Mouse (Mus musculus): ENCODE results near the gene Sec14l2. TPM values are rescaled to one million over a fixed set of nuclear protein-coding genes. Genes with fewer than 3 reads are reported as not detected.

The Sec14l2 gene
- total RNA-seq, 2 experiments from 2014 or later = 0.91 to 1.1 TPM

DNA sequence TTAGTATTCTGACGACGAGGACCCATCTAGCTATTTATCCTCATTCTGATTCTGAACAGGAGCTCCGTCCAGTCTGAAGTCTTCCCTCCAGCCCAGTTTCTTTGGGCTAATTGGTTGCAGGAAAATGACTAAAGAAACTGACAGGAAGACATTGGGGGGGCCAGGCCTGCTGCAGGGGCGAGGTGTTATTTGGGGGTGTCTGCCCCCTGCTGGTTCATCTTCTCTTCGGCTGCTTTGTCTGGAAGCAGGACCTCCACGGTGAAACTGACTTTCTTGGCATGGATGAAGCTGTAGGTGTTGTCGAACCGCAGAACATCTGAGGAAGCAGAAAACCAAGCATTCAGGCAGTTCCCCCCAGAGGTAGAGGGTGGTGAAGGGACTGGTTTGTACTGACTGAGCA is 25.1 kb downstream of the Sec14l2 start:
- DNase-seq = no peak

DNA sequence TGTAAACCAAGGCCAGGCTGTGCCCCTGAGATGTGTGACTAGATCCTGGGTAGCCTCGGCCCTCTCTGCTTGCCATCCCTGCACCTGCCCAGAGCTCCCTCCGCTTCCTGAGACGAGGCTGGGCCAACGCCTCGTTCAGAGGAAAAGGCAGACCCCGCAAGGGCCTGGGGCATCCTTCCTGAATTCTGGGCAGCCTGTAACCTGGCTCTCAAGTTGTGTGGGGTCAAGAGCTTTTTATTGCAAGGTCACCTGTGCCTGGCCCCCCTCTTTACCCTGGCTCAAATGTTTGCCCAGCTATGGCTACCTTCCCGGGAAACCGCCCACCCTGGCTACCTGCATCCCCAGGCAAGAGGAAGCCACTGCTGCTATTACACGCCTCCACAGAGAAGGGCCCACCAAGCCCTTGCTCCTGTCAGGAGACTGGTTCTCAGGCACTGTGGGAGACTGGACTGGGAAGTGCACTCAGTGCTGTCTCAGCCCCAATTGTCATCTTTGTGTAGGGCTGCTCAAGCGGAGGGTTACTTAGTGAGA is 26.1 kb downstream of the Sec14l2 start:
- DNase-seq = no peak

GRCm38 (mm10) chr11:4096054-4096984 is 26.9 kb downstream of the Sec14l2 start:
- DNase-seq = peak; percentile 98

- DNase-seq = peak; percentile 71
Observed at GRCm38 (mm10) chr11:4095171-4096053, 27.8 kb downstream of the Sec14l2 start, which contains the start of gene Mtfp1. Gene Mtfp1 (minus strand): TSS chr11:4095445.

- peak; percentile 77 for DNase-seq
Observed at GRCm38 (mm10) chr11:4094378-4095170, 28.6 kb downstream of the Sec14l2 start.

- DNase-seq = no peak
Observed at GRCm38 (mm10) chr11:4093459-4094377, 29.5 kb downstream of the Sec14l2 start.

DNA sequence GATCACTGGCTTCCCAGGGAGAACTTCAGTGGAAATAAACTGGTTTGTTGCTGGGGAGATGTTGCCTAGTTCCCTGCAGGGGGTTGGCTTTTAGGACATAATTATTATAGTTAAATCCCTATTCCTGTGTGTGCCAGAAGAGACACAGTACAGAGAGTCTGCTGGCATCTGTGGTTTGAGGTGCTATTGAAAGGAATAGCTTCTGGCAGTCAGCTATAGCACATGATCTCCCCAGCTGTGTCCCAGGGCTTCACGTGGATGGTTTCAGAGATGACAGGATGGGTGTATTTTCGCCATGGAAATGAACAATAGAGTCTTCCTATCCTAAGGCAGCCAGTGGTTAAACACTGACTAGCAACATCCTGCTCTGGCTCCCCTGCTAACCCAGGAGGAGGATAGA is 35.9 kb downstream of the Sec14l2 start:
- no peak for DNase-seq

GRCm38 (mm10) chr11:4086246-4086645 is 37.0 kb downstream of the Sec14l2 start:
- no peak for DNase-seq

- DNase-seq = peak; percentile 70
Observed at GRCm38 (mm10) chr11:4083316-4084078, 39.7 kb downstream of the Sec14l2 start.

DNA sequence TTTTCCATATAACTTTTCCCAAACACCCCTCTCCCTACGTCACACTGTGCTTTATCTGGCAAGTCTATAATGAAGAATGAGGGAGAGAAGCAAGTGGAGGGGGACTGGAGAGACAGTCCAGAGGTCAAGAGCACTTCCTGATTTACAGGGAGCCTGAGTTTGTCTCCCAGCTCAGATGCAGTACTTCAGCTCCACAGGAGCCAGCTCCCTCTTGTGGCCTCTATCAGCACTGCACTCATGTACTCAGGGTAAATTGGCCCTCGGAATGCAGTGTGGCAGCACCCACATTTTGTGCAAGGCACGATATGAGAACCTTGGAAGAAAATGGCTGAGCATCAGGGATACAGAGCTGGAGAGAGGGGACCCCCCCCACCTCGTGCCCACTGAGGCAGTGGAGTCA is 43.0 kb downstream of the Sec14l2 start:
- DNase-seq = peak; percentile 58

- DNase-seq = no peak
Observed at GRCm38 (mm10) chr11:4078267-4078933, 44.8 kb downstream of the Sec14l2 start.

GRCm38 (mm10) chr11:4076633-4077032 is 46.6 kb downstream of the Sec14l2 start:
- peak; percentile 79 for DNase-seq

DNA sequence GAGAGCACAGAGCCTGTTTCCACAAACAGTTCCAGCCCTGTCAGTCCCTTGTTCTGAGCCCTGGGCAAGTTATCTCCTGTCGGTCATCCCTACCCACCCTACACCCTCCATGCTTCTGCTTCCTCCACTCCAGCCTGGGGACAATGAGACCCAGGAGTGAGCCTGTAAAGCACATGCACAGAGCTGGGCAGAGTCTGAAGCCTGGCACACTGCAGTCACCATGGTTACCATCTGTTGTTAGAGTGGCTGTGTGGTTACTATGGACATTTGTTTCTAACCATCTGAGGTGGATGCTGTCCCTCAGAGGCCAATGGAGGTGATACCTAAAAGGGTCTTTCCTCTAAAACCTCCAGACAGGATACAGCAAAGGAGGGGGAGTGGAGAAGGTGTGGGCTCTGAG is 53.6 kb downstream of the Sec14l2 start:
- no peak for DNase-seq

- no peak for DNase-seq
Observed at GRCm38 (mm10) chr11:4064627-4065122, 58.5 kb downstream of the Sec14l2 start, which contains the start of gene Sec14l3. Gene Sec14l3 (plus strand): TSS chr11:4064841.

GRCm38 (mm10) chr11:4062981-4063380 is 60.2 kb downstream of the Sec14l2 start:
- no peak for DNase-seq

DNA sequence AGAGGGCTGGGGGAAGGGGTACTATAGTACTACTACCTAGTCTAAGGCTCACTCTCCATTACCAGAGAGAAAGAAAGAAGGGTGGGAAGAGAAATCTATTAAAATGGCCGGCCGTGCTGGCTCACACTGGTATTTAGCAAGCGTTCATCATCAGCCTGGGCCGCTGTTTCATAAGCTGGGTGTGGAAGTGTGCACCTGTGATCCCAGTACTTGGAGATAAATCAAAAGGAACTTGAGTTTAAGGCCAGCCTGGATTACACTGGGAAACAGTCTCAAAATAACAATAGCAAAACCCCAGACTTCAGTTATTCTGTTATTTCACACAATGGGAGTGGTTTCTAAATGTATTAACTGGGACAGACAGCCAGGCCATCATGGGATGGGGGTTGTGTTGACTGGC is 60.7 kb downstream of the Sec14l2 start:
- no peak for DNase-seq

- no peak for DNase-seq
Observed at GRCm38 (mm10) chr11:4060866-4061575, 62.2 kb downstream of the Sec14l2 start.

DNA sequence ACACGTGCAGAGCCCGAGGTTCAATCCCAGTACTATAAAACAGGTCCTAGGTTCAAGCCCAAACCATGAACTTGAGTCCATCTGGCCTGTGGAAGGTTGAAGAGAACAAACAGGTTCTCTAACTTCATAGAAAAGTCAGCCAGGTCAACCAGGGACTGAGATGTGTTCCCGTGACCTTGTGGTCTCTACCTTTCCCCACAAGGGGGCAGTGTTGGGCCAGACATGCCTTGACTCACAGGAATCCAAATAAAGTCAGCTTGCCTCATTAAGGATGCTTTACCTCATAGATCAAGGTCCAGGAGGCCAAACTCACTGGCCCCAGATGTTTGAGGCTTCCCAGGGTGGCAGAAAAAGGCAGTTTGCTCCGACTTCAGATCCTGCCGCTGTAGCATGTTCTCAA is 69.6 kb downstream of the Sec14l2 start:
- DNase-seq = peak; percentile 83

- no peak for DNase-seq
Observed at GRCm38 (mm10) chr11:4048438-4048837, 74.8 kb downstream of the Sec14l2 start.

Measured in heart, postnatal 4 days (tissue).